Mouse (Mus musculus) liver, embryonic 11.5 days (tissue): ENCODE measurements around the gene Ankfy1. TPM values are rescaled to one million over a fixed set of nuclear protein-coding genes. Genes with fewer than 3 reads are reported as not detected.

ENCODE experiments used
- ATAC-seq: fragments of 200-750 bp; cut with Nextera tagmentation; replicated peaks from 2 replicates; pipeline ENCODE4 v1.8.0; 2017; ENCODE audit warnings: moderate number of reproducible peaks, mild to moderate bottlenecking, moderate TSS enrichment, moderate library complexity; ENCODE audit not compliant: low FRiP score
- DNase-seq: peaks from one replicate; pipeline ENCODE4 v3.0.0-alpha.2; 2017; ENCODE audit warnings: low spot score
- H3K27ac ChIP-seq: fragments of 300-500 bp; sonication (generic); 2 replicates; pipeline ENCODE4 v1.5.1; 2014; ENCODE audit warnings: mild to moderate bottlenecking, low read depth, low read length, control low read depth
- H3K27me3 ChIP-seq: fragments of 300-500 bp; sonication (generic); replicated peaks from 2 replicates; pipeline ENCODE4 v1.6.1; 2014; ENCODE audit warnings: low read length, mixed read lengths; ENCODE audit not compliant: control insufficient read depth, insufficient read depth
- H3K36me3 ChIP-seq: fragments of 300-500 bp; sonication (generic); 2 replicates; pipeline ENCODE4 v1.6.1; 2014; ENCODE audit warnings: mild to moderate bottlenecking, low read length, moderate library complexity, mixed read lengths; ENCODE audit not compliant: control insufficient read depth, insufficient read depth
- H3K4me1 ChIP-seq: fragments of 300-500 bp; sonication (generic); replicated peaks from 2 replicates; pipeline ENCODE4 v1.6.1; 2014; ENCODE audit warnings: low read length, mixed read lengths; ENCODE audit not compliant: control insufficient read depth, insufficient read depth
- H3K4me2 ChIP-seq: fragments of 300-500 bp; sonication (generic); 2 replicates; pipeline ENCODE4 v1.6.1; 2014; ENCODE audit warnings: mild to moderate bottlenecking, control low read depth, moderate library complexity
- H3K4me3 ChIP-seq: fragments of 300-500 bp; sonication (generic); 2 replicates; pipeline ENCODE4 v1.5.1; 2014; ENCODE audit warnings: low read depth, low read length, control low read depth
- H3K9ac ChIP-seq: fragments of 300-500 bp; sonication (generic); 2 replicates; pipeline ENCODE4 v1.6.1; 2014; ENCODE audit warnings: low read depth, low read length, control low read depth
- H3K9me3 ChIP-seq: fragments of 300-500 bp; sonication (generic); 2 replicates; pipeline ENCODE4 v1.6.1; 2016; ENCODE audit warnings: low read length, inconsistent platforms, mixed read lengths; ENCODE audit not compliant: control insufficient read depth
- WGBS: fragments of 180-500 bp; shearing (Covaris S2); extraction: QIAGEN DNeasy Blood & Tissue Kit; methylation state at CpG from one replicate; pipeline ENCODE4 v1.1.7; 2014; 5-methylcytosine and 5-hydroxymethylcytosine counted together
- polyA plus RNA-seq: library from polyadenylated mRNA; unstranded; fragments of >200 nt; fragmentation: Nextera tagmentation; extraction: Ambion mirVana; gene quantifications from 2 replicates; pipeline ENCODE4 v1.2.1, GENCODE M21; 2014

Gene Ankfy1
- polyA plus RNA-seq, 1 experiment from 2014 or later, result 25.4 TPM

GRCm38 (mm10) chr11:72782103-72782502 lies 92.3 kb downstream of the Ankfy1 start:
- Histone ChIP-seq H3K27ac (no peak overlapping the region), H3K9me3 (no peaks in the 10 kb centered on the region), H3K4me3 (no peak overlapping the region), H3K4me2 (no peak overlapping the region), H3K9ac (no peak overlapping the region), H3K27me3 (no peaks in the 10 kb centered on the region), H3K4me1 (no peaks in the 10 kb centered on the region), H3K36me3 (no peaks in the 10 kb centered on the region)
- ATAC-seq (no peak), DNase-seq (no peak)
- WGBS, result 69% methylated on average over 2 of the region's 2 CpGs

DNA sequence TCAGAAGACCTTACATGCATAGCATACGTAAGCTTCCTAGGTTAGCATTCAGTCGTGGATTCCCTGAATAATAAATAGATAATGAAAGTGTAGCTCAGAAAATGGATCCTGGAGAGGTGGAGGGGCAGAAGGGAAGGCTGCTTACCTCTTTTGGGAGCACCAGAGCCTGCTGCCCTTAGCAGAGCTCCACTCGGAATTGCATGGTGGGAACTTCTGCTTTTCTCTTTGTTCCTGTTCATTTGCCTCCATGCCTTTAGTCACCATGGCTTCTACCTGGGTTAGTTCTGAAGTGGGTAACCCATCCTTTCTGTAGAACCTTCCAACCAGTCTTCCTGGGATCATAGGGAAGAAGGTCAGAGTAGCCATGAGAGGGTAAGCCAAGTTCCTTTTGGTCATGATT lies 92.7 kb downstream of the Ankfy1 start:
- Histone ChIP-seq H3K9ac (no peak overlapping the region), H3K27ac (no peak overlapping the region), H3K4me3 (no peak overlapping the region), H3K9me3 (no peaks in the 10 kb centered on the region), H3K27me3 (no peaks in the 10 kb centered on the region), H3K36me3 (no peaks in the 10 kb centered on the region), H3K4me1 (no peaks in the 10 kb centered on the region), H3K4me2 (no peak overlapping the region)
- ATAC-seq (no peak), DNase-seq (no peak)
- 75% methylated on average over 3 of the region's 3 CpGs for WGBS

DNA sequence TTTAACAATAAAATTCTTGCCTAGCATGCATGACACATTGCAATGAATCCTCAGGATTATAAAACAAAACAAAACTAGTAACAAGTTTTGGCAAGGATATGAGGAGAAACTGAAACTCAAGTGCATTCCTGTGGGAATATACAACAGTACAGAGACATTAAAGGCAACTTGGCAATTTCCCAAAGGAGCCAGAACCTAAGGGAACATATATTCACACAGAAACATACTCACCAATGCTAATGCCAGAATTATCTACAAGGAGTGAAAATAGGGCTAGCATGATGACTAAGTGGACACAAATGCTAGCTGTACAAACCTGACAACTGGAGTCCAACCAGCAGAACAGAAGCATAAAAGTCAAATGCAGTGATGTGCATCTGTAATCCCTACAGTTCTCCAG lies 102.2 kb downstream of the Ankfy1 start:
- H3K36me3 ChIP-seq, result no peaks in the 10 kb centered on the region
- no peak overlapping the region for H3K4me2 ChIP-seq
- H3K9ac ChIP-seq, result no peak overlapping the region
- no peaks in the 10 kb centered on the region for H3K9me3 ChIP-seq
- ATAC-seq, result no peak
- no peak overlapping the region for H3K4me3 ChIP-seq
- 0 out of 2 replicates have a peak, but pooled peaks cover 4% of the 10 kb centered on the region for H3K4me1 ChIP-seq
- H3K27ac ChIP-seq, result no peak overlapping the region
- no peak for DNase-seq
- H3K27me3 ChIP-seq, result no peaks in the 10 kb centered on the region

GRCm38 (mm10) chr11:72795149-72795454 lies 105.3 kb downstream of the Ankfy1 start:
- H3K4me2 ChIP-seq, result peak overlapping the region; percentile 92
- DNase-seq (no peak), ATAC-seq (peak; percentile 16)
- 14% methylated on average over 14 of the region's 14 CpGs for WGBS
- no peaks in the 10 kb centered on the region for H3K9me3 ChIP-seq
- H3K27ac ChIP-seq, result peak overlapping the region; percentile 69
- peaks cover 8% of the 10 kb centered on the region; the same call in 1 of the 2 replicates for H3K4me1 ChIP-seq
- peak overlapping the region; percentile 94 for H3K4me3 ChIP-seq
- peak overlapping the region; percentile 89 for H3K9ac ChIP-seq
- H3K36me3 ChIP-seq, result no peaks in the 10 kb centered on the region
- H3K27me3 ChIP-seq, result no peaks in the 10 kb centered on the region

DNA sequence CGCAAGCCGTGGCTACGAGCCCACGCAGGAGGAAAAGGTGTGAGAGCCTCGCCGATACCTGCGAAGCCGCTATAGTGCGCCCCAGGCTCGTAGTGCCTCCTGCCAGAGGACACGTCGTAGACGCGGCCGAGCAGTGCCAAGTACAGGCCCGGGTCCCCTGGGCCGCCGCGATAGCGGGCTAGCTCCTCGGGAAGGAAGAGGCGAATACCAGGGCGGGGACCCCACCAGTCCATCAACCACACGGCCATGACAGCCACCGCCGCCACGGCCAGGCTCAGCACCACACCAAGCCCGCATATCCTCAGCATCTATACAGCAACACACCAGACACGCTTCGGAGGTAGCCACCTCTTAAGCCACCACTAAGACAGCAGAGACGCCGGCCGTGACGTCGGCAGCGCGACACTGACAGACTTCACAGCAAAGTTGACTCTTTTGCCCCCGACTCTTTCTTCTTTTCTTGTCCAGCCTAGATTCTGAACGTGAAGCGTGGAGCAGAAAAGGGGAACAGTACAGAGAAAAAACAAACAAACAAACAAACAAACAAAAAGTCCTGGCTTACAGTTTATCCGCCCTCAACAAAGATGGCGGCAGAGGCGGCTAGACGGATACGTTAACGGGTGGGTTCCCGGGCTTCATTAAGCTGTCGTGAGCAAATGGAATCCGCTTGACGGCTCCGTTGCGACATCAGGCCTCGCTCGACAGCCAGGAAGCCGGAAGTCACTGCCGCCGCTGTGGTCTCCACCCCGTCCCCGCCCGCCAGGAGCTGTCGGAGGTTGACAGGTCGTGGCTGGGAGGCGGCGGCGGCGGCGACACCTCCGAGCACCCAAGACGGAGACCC lies 105.9 kb downstream of the Ankfy1 start, which contains the start of the genes Cyb5d2 and Zzef1:
Gene Cyb5d2, minus strand, starts transcription at position 688 of the 841 bp plus-strand sequence.
Gene Zzef1, plus strand, starts transcription at position 772 of the 841 bp plus-strand sequence.
- DNase-seq (peak; percentile 89), ATAC-seq (peak; percentile 90)
- H3K27ac ChIP-seq, result peak within 1 kb of the TSS; percentile 69
- H3K9ac ChIP-seq, result peak within 1 kb of the TSS; percentile 89
- under 1% methylated on average over 69 of the region's 69 CpGs for WGBS
- no peaks in the 10 kb centered on the region for H3K36me3 ChIP-seq
- no peaks in the 10 kb centered on the region for H3K9me3 ChIP-seq
- no peaks in the 10 kb centered on the region for H3K27me3 ChIP-seq
- H3K4me2 ChIP-seq, result peak within 1 kb of the TSS; percentile 92
- H3K4me3 ChIP-seq, result peak within 1 kb of the TSS; percentile 94
- H3K4me1 ChIP-seq, result peaks cover 8% of the 10 kb centered on the region; the same call in 1 of the 2 replicates

- ATAC-seq (peak; percentile 40), DNase-seq (no peak)
Measured at GRCm38 (mm10) chr11:72796296-72796687, 106.5 kb downstream of the Ankfy1 start.

GRCm38 (mm10) chr11:72796773-72797338 lies 107.0 kb downstream of the Ankfy1 start:
- H3K9me3 ChIP-seq, result no peaks in the 10 kb centered on the region
- no peaks in the 10 kb centered on the region for H3K36me3 ChIP-seq
- ATAC-seq (no peak), DNase-seq (no peak)
- no peaks in the 10 kb centered on the region for H3K27me3 ChIP-seq
- 9% methylated on average over 10 of the region's 10 CpGs for WGBS
- peak overlapping the region; percentile 81 for H3K9ac ChIP-seq
- peak overlapping the region; percentile 47; the same call in 1 of the 2 replicates for H3K27ac ChIP-seq
- H3K4me2 ChIP-seq, result peak overlapping the region; percentile 92
- H3K4me3 ChIP-seq, result peak overlapping the region; percentile 94
- peaks cover 8% of the 10 kb centered on the region; the same call in 1 of the 2 replicates for H3K4me1 ChIP-seq

More at GRCm38 (mm10) chr11:72796296-72796687, 106.5 kb downstream of the Ankfy1 start:
- peak overlapping the region; percentile 94 for H3K4me3 ChIP-seq
- peak overlapping the region; percentile 47 for H3K27ac ChIP-seq
- H3K9ac ChIP-seq, result peak overlapping the region; percentile 81
- WGBS, result under 1% methylated on average over 42 of the region's 42 CpGs
- H3K9me3 ChIP-seq, result no peaks in the 10 kb centered on the region
- peak overlapping the region; percentile 92 for H3K4me2 ChIP-seq
- peaks cover 8% of the 10 kb centered on the region; the same call in 1 of the 2 replicates for H3K4me1 ChIP-seq
- no peaks in the 10 kb centered on the region for H3K27me3 ChIP-seq
- no peaks in the 10 kb centered on the region for H3K36me3 ChIP-seq

DNA sequence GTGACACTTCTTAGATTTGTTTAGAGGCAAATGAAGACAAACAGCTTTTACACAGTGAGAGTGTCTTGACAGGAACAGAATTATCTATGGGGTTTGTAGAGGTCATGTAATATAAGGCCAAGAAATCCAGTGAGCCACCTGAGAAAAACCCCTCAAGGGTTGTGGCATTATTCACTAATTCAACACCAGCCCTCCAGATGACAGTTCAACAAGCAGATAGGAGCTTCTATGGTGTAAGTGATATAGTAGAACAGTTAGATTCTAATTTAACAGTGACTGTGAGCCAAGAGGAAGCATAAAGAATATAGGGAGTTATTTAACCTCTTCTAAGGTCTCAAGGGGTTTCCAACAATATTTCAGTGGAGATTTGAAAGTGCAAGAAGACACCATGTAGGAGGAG lies 108.3 kb downstream of the Ankfy1 start:
- Histone ChIP-seq H3K4me1 (peaks cover 8% of the 10 kb centered on the region; the same call in 1 of the 2 replicates), H3K27me3 (no peaks in the 10 kb centered on the region), H3K9ac (no peak overlapping the region), H3K4me2 (no peak overlapping the region), H3K36me3 (no peaks in the 10 kb centered on the region), H3K9me3 (no peaks in the 10 kb centered on the region), H3K4me3 (no peak overlapping the region), H3K27ac (no peak overlapping the region)
- no peak for ATAC-seq
- no peak for DNase-seq
